Mouse (Mus musculus) heart, postnatal 0 days (tissue): ENCODE data around the gene Kbtbd2. TPM values are rescaled to one million over a fixed set of nuclear protein-coding genes. Genes with fewer than 3 reads are reported as not detected.

ENCODE experiments used
- ATAC-seq: fragments of 200-750 bp; cut with Nextera tagmentation; 2 replicates; pipeline ENCODE4 v1.8.0; 2017; ENCODE audit warnings: low read depth, moderate number of reproducible peaks, moderate library complexity; ENCODE audit not compliant: insufficient read depth
- DNase-seq: peaks from one replicate; pipeline ENCODE4 v3.0.0-alpha.2; 2016; ENCODE audit warnings: low spot score
- H3K27ac ChIP-seq: fragments of 300-500 bp; sonication (generic); 2 replicates; pipeline ENCODE4 v1.5.1; 2014; ENCODE audit warnings: low read depth, mild to moderate bottlenecking
- H3K27me3 ChIP-seq: fragments of 300-500 bp; sonication (generic); 2 replicates; pipeline ENCODE4 v1.6.1; 2014; ENCODE audit warnings: low read length, mixed read lengths; ENCODE audit not compliant: control insufficient read depth, insufficient read depth
- H3K36me3 ChIP-seq: fragments of 300-500 bp; sonication (generic); replicated peaks from 2 replicates; pipeline ENCODE4 v1.6.1; 2014; ENCODE audit warnings: low read length, mixed read lengths; ENCODE audit not compliant: control insufficient read depth, insufficient read depth
- H3K4me1 ChIP-seq: fragments of 300-500 bp; sonication (generic); 2 replicates; pipeline ENCODE4 v1.6.1; 2014; ENCODE audit warnings: antibody characterized with exemption; ENCODE audit not compliant: control insufficient read depth, insufficient read depth
- H3K4me2 ChIP-seq: fragments of 300-500 bp; sonication (generic); 2 replicates; pipeline ENCODE4 v1.6.1; 2014; ENCODE audit warnings: low read depth, mild to moderate bottlenecking, low read length, moderate library complexity
- H3K4me3 ChIP-seq: fragments of 300-500 bp; sonication (generic); 2 replicates; pipeline ENCODE4 v1.5.1; 2014; ENCODE audit warnings: low read depth, low read length
- H3K9ac ChIP-seq: fragments of 300-500 bp; sonication (generic); replicated peaks from 2 replicates; pipeline ENCODE4 v1.6.1; 2014; ENCODE audit warnings: low read depth, low read length, mixed read lengths
- H3K9me3 ChIP-seq: fragments of 300-500 bp; sonication (generic); replicated peaks from 2 replicates; pipeline ENCODE4 v1.6.1; 2016; ENCODE audit warnings: low read length; ENCODE audit not compliant: control insufficient read depth
- CTCF ChIP-seq: IDR thresholded peaks from 2 replicates; pipeline ENCODE4 v1.5.1; 2016; ENCODE audit warnings: antibody characterized with exemption, control low read depth, low read depth
- EP300 ChIP-seq: IDR thresholded peaks from 2 replicates; pipeline ENCODE4 v1.6.1; 2016; ENCODE audit warnings: antibody characterized with exemption, low read depth
- WGBS: fragments of 180-500 bp; shearing (Covaris S2); extraction: QIAGEN DNeasy Blood & Tissue Kit; methylation state at CpG from one replicate; pipeline ENCODE4 v1.1.7; 2014; 5-methylcytosine and 5-hydroxymethylcytosine counted together
- polyA plus RNA-seq: library from polyadenylated mRNA; unstranded; fragments of >200 nt; fragmentation: Nextera tagmentation; extraction: Ambion mirVana; gene quantifications from 2 replicates; pipeline ENCODE4 v1.2.1, GENCODE M21; 2015
- total RNA-seq: library from RNA; depleted of rRNA; stranded (reverse); fragments of >200 nt; gene quantifications from 2 replicates; pipeline ENCODE4 v1.2.3, GENCODE M21; 2014; ENCODE audit warnings: low replicate concordance; rRNA removed

Kbtbd2 gene
- total and polyA plus RNA-seq, 2 experiments from 2014 or later, result 17.0 to 37.2 TPM

- Histone ChIP-seq H3K27ac (no peak overlapping the region), H3K4me3 (no peak overlapping the region), H3K27me3 (no peaks in the 10 kb centered on the region), H3K4me1 (peaks cover 6% of the 10 kb centered on the region; the same call in 1 of the 2 replicates), H3K4me2 (no peak overlapping the region), H3K9ac (no peak overlapping the region), H3K36me3 (0 out of 2 replicates have a peak, but pooled peaks cover 10% of the 10 kb centered on the region), H3K9me3 (no peaks in the 10 kb centered on the region)
- DNase-seq (no peak), ATAC-seq (no peak)
- 78% methylated on average over 3 of the region's 3 CpGs for WGBS
- TF ChIP-seq EP300, result no peak
- no peak for TF ChIP-seq CTCF
These were observed 32.3 kb downstream of the Kbtbd2 start for GRCm38 (mm10) chr6:56765265-56765664.

DNA sequence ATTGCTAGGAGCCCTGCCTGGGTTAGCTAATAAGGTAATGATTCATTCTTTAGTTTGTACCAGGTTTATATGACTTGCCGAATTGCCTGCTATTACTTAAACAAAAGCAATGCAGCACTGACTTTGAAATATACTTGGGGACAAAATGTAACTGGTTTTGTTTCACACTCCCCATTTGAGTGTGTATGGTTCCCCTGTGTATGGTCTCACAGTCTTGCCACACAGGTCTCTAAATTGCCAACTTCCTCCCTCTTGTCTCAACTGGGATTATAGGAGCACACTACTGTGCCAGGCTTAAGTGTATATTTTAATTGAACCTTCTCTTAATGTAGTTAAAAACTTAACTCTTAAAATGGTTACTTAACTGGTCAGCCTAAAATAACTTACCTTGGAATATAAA, 38.3 kb downstream of the Kbtbd2 start:
- Histone ChIP-seq H3K27me3 (no peaks in the 10 kb centered on the region), H3K36me3 (peaks cover 55% of the 10 kb centered on the region), H3K4me1 (peaks cover 6% of the 10 kb centered on the region; the same call in 1 of the 2 replicates), H3K27ac (no peak overlapping the region), H3K9ac (no peak overlapping the region), H3K4me3 (no peak overlapping the region), H3K9me3 (no peaks in the 10 kb centered on the region), H3K4me2 (no peak overlapping the region)
- TF ChIP-seq CTCF (no peak), EP300 (no peak)
- WGBS, result 82% methylated on average over 1 of the region's 1 CpGs
- DNase-seq, result no peak
- no peak for ATAC-seq

GRCm38 (mm10) chr6:56756117-56756516, 41.5 kb downstream of the Kbtbd2 start:
- WGBS, result 93% methylated on average over 1 of the region's 1 CpGs
- H3K36me3 ChIP-seq, result peaks cover 65% of the 10 kb centered on the region
- no peak overlapping the region for H3K27ac ChIP-seq

DNA sequence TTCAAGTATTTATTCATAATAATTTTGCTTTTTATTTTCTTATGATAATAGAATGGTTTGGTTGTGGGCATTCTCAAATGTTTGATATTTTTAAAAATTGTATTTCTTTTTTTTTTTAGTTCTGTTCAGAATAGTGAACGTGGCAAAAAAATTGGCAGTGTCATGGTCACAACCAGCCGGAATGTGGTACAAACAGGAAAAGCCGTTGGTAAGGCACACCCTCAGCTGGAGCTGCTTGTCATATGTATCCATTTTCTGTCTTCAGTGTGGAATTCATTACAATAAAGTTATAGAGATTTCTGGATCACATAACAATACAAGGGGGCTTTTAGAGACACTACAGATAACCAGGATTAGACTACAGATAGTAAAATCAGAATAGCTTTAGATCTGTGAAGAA, 43.9 kb downstream of the Kbtbd2 start:
- H3K4me3 ChIP-seq, result no peak overlapping the region
- no peaks in the 10 kb centered on the region for H3K27me3 ChIP-seq
- H3K4me1 ChIP-seq, result no peaks in the 10 kb centered on the region
- H3K4me2 ChIP-seq, result no peak overlapping the region
- no peak overlapping the region for H3K27ac ChIP-seq
- 88% methylated on average over 3 of the region's 3 CpGs for WGBS
- peaks cover 56% of the 10 kb centered on the region for H3K36me3 ChIP-seq
- no peaks in the 10 kb centered on the region for H3K9me3 ChIP-seq
- no peak for ATAC-seq
- TF ChIP-seq EP300 (no peak), CTCF (no peak)
- no peak for DNase-seq
- H3K9ac ChIP-seq, result no peak overlapping the region

More at GRCm38 (mm10) chr6:56756117-56756516, 41.5 kb downstream of the Kbtbd2 start:
- H3K9me3 ChIP-seq, result no peaks in the 10 kb centered on the region
- TF ChIP-seq EP300 (no peak), CTCF (no peak)
- no peak for ATAC-seq
- no peaks in the 10 kb centered on the region for H3K27me3 ChIP-seq
- no peak for DNase-seq
- H3K4me1 ChIP-seq, result no peaks in the 10 kb centered on the region
- no peak overlapping the region for H3K4me3 ChIP-seq
- no peak overlapping the region for H3K4me2 ChIP-seq
- no peak overlapping the region for H3K9ac ChIP-seq

DNA sequence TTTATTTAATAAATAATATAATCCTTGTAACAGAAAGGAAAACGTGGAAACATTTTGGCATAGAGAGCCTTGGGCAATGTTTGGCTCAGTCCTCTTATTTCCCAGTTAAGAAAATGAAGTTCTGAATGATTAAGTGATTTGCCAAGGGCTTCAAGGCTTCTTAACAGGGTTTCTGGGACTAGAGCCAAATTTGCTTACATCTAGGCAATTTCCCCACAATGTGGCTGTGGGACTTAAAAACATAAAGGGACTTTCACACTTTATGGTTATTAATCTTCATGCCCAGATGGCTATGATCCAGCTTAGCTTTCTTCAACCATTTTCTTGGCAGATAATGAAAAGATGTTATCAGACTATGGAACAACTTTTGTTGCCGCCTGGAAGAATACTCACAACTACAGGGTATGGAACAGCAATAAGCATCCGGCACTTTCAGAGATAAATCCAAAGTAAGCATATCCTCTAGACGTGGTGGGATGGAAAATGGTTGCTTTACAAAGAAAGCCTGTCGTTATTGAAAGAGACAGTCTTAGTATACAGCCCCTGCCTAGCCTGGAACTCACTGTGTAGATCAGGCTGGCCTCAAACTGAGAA, 51.6 kb downstream of the Kbtbd2 start:
- H3K27ac ChIP-seq, result no peak overlapping the region
- WGBS, result 66% methylated on average over 5 of the region's 5 CpGs
- H3K4me1 ChIP-seq, result no peaks in the 10 kb centered on the region
- H3K9me3 ChIP-seq, result no peaks in the 10 kb centered on the region
- no peak overlapping the region for H3K4me2 ChIP-seq
- peaks cover 29% of the 10 kb centered on the region for H3K36me3 ChIP-seq
- ATAC-seq (no peak), DNase-seq (no peak)
- H3K27me3 ChIP-seq, result no peaks in the 10 kb centered on the region
- H3K9ac ChIP-seq, result no peak overlapping the region
- no peak overlapping the region for H3K4me3 ChIP-seq
- TF ChIP-seq EP300 (no peak), CTCF (no peak)

DNA sequence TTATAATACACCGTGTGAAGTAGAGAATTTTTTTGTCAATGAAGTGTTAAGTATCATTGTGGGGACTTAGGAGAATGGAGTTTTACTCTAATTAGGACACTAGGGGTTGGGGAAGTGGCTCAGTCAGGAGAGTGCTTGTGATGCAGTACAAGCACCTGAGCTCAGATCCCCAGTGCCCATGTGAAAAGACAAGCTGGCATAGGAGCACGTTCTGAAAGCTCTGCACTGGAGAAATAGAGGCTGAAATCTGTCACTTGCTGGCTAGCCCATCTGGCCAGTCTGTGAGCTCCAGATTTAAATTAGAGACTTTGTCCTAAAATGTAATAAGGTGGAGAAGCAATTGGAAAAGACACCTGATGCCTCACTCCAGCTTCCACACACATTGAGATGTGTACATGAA, 65.1 kb downstream of the Kbtbd2 start:
- TF ChIP-seq EP300, result no peak
- no peak for TF ChIP-seq CTCF
- 76% methylated on average over 2 of the region's 2 CpGs for WGBS
- H3K4me1 ChIP-seq, result no peaks in the 10 kb centered on the region
- peaks cover 51% of the 10 kb centered on the region for H3K36me3 ChIP-seq
- no peaks in the 10 kb centered on the region for H3K27me3 ChIP-seq
- H3K4me2 ChIP-seq, result no peak overlapping the region
- no peak overlapping the region for H3K4me3 ChIP-seq
- no peak overlapping the region for H3K9ac ChIP-seq
- ATAC-seq (no peak), DNase-seq (no peak)
- no peak overlapping the region for H3K27ac ChIP-seq
- H3K9me3 ChIP-seq, result no peaks in the 10 kb centered on the region

Other genes starting within 250 kb of the Kbtbd2 start
- gene Pde1c, start 228.7 kb downstream of the Kbtbd2 start, total RNA-seq, result 54.4 and 83.2 TPM in 2 replicates
- gene Pde1c, start 228.7 kb downstream of the Kbtbd2 start, polyA plus RNA-seq, result 23.1 and 26.8 TPM in 2 replicates
- 2.5 and 47.4 TPM in 2 replicates for gene Lsm5, start 93.1 kb downstream of the Kbtbd2 start, total RNA-seq
- 62.9 and 64.7 TPM in 2 replicates for gene Lsm5, start 93.1 kb downstream of the Kbtbd2 start, polyA plus RNA-seq
- 5.3 and 9.1 TPM in 2 replicates for gene Avl9, start 82.9 kb downstream of the Kbtbd2 start, total RNA-seq
- gene Avl9, start 82.9 kb downstream of the Kbtbd2 start, polyA plus RNA-seq, result 3.7 and 4.0 TPM in 2 replicates
- 123 and 142 TPM in 2 replicates for gene Fkbp9, start 34.2 kb upstream of the Kbtbd2 start, total RNA-seq
- 90.0 and 90.2 TPM in 2 replicates for gene Fkbp9, start 34.2 kb upstream of the Kbtbd2 start, polyA plus RNA-seq
- 65.3 and 74.0 TPM in 2 replicates for gene Nt5c3, start 126.1 kb upstream of the Kbtbd2 start, total RNA-seq
- 95.9 and 108 TPM in 2 replicates for gene Nt5c3, start 126.1 kb upstream of the Kbtbd2 start, polyA plus RNA-seq
- gene Vmn1r4, start 126.2 kb upstream of the Kbtbd2 start, total RNA-seq, result not detected in 2 replicates
- gene Vmn1r4, start 126.2 kb upstream of the Kbtbd2 start, polyA plus RNA-seq, result 0.07 and 0.19 TPM in 2 replicates
- gene Vmn1r5, start 172.5 kb upstream of the Kbtbd2 start, total RNA-seq, result not detected in 2 replicates
- not detected in 2 replicates for gene Vmn1r5, start 172.5 kb upstream of the Kbtbd2 start, polyA plus RNA-seq
- not detected in 2 replicates for gene Vmn1r6, start 199.4 kb upstream of the Kbtbd2 start, total RNA-seq
- not detected in 2 replicates for gene Vmn1r6, start 199.4 kb upstream of the Kbtbd2 start, polyA plus RNA-seq
- gene Vmn1r7, start 227.5 kb upstream of the Kbtbd2 start, total RNA-seq, result not detected in 2 replicates
- not detected in 2 replicates for gene Vmn1r7, start 227.5 kb upstream of the Kbtbd2 start, polyA plus RNA-seq
- gene Vmn1r8, start 234.5 kb upstream of the Kbtbd2 start, total RNA-seq, result not detected in 2 replicates
- gene Vmn1r8, start 234.5 kb upstream of the Kbtbd2 start, polyA plus RNA-seq, result not detected in 2 replicates